Mouse (Mus musculus) cerebellum, adult 18-20 months (tissue): ENCODE measurements around the gene Olfr1167.
"Not testable (repeated sequence)": the region's sequence is repeated elsewhere in the genome, so short reads cannot be mapped to it uniquely, and the experiment has no call there.

Experiments used
- DNase-seq, 2 experiments: peaks; one replicate each; pipeline ENCODE4 v3.0.0; 2021

The Olfr1167 gene

DNA sequence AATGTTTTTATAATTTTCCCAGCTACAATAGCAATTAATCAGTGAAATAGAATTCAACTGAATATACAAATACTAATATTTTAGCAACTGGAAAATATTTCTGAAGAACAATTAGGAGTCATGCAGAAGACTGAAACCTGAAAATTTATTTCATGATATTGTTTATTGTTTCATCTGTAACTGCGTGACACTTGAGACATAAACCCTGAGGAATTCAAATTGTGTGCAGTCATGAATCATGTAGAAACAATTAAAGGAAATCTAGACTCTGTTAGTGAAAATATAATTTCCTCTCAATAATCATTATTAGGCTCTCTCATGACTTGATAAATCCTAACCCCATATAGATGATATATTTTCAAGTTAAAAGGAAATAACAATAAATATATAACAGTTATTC, at the start of gene Olfr1167:
Gene Olfr1167 (minus strand): TSS at position 101 of the 400 bp plus-strand sequence.
- DNase-seq: not testable (repeated sequence)

DNA sequence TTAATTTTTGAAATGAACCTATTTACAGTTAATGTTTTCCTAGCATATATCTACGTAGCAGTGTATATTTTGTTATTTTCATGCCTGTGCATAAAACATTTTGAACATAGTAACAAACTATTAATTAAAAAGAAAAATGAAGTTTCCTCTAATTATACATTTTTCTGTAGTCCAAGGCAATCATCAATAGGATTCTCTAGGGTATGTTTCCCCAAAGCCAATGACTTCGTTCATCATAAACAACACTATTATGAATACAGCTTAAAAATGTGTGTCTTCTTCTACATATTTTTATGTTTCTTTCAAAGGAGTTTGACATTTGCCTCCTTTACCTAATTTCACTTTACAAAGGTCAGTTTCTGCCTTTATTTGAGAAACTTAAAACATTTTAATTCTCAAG, 26.6 kb upstream of the Olfr1167 start, which contains the start of gene Olfr1168:
Gene Olfr1168 (plus strand): TSS at position 301 of the 400 bp plus-strand sequence.
- DNase-seq: no peak

DNA sequence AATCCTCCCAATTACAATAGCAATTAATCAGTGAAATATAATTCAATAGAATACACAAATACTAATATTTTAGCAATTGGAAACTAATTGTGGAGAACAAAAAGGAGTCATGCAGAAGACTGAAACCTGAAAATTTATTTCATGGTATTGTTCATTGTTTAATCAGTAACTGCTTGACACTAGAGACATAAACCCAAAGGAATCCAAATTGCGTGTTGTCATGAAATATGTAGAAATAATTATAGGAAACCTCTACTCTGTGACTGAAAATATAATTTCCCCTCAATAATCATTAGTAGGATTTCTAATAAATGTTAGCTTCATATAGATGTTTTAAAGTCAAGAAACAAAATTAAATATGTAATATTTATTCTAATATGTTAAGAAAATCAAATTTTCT, 26.8 kb downstream of the Olfr1167 start, which contains the start of gene Olfr1166:
Gene Olfr1166 (minus strand): TSS at position 101 of the 400 bp plus-strand sequence.
- DNase-seq: no peak
